Mouse (Mus musculus) adrenal gland, postnatal 10 days (tissue): ENCODE results near the gene Ms4a6b. TPM values are rescaled to one million over a fixed set of nuclear protein-coding genes. Genes with fewer than 3 reads are reported as not detected.
A peak's percentile ranks its signal among the peaks of the same experiment; 100 is the strongest.
"Not testable (repeated sequence)": the region's sequence is repeated elsewhere in the genome, so short reads cannot be mapped to it uniquely, and the experiment has no call there.

ENCODE experiments used
- DNase-seq: peaks from one replicate; pipeline ENCODE4 v3.0.0; 2021; ENCODE audit warnings: mixed read lengths
- total RNA-seq, 2 experiments: library from RNA; stranded (reverse); gene quantifications; 2 replicates each; pipeline ENCODE4 v1.2.3; 2021

The Ms4a6b gene
- total RNA-seq, 2 experiments from 2014 or later, result 5.0 to 8.3 TPM

DNA sequence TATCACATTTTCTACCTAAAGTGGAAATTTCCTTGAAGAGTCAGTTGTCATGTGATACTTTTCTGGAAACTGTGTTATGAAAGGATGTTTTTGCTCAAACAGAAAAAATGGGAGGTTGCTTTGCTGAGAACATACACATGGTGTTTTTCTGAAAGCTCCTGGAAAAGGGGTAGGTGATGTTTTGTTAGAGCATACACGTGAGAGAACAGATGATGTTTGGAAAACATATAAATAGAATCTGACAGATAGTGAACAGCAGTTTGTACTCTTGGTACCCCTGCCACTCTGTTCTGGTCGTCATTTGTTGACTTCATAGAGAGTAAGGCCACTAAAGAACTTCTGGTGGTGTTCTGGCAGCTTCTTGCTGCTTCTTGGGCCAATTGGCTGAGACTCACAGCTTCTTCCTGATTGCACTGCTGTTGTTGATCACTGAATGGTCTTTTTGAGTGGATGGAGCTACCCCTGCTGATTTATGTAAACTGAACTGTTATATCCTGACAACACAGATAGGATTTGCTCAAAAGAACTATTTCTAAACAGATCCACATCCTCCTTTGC is 17.7 kb downstream of the Ms4a6b start:
- no peak for DNase-seq

DNA sequence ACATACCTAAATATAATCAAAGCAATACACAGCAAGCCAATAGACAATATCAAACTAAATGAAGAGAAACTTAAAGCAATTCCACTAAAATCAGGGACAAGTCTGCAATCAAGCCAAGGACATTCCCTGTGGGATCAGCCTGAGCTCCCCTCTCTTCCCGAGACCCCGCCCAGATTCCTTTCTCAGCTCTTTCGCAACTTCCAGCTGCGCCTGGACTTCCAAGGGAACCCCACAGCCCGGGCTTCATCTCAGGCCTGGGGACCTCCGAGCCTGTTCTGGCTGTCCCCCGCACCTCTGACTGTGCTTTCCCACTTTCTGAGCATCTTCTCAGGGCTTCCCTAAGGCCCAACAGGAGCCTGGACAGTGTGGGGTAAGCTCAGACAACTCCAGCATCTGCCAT is 20.3 kb downstream of the Ms4a6b start, which contains the start of gene Ms4a4d:
Gene Ms4a4d, plus strand, starts transcription at position 209 of the 400 bp plus-strand sequence.
- peak; percentile 16 for DNase-seq

DNA sequence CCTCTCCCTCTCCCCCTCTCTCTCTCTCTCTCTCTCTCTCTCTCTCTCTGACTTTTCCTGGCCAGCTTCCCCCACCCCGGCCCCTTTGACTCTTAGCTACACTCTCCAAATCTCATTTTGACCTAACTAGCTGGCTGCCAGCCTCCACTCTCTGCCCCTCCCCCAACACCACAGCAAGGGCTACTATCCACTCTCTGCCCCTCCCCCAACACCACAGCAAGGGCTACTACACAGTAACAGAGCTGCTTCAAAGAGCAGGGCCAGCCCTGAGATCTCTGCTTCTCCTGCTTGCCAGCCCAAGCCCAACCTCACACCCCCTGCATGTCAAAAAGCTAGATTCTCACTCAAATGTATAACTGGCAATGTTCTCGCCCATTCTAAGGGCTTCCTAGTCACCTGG is 21.0 kb downstream of the Ms4a6b start:
- DNase-seq, result peak; percentile 3

DNA sequence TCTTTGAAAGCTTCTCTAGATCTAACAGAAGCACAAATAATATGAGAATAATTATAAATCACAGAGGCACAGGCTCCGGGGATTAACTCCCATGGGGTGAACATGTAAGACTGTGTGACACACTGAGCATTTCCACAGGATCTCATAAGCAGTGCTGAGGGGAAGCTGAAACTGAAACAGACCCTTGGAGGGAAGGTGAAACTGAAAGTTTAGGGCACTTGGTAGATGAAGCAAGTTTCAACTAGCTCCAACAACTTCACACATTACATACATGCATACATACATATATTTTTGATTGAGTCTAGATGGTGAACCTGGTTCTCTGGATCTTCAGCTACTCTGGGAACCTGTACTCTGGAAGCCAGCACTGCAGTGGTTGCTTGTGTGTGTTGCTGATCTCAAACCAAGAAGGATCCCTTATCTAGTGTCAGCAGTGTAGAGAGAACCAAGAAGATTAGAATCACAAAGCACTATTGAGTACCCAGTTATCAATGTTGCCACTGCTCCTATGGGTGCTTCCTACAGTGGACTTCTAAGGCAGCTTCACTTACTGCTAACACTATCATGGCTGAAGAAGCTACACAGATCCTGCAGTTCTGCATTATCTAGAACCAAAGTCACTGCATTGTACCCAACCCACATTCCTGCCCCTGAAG is 24.0 kb downstream of the Ms4a6b start:
- peak; percentile 3 for DNase-seq

DNA sequence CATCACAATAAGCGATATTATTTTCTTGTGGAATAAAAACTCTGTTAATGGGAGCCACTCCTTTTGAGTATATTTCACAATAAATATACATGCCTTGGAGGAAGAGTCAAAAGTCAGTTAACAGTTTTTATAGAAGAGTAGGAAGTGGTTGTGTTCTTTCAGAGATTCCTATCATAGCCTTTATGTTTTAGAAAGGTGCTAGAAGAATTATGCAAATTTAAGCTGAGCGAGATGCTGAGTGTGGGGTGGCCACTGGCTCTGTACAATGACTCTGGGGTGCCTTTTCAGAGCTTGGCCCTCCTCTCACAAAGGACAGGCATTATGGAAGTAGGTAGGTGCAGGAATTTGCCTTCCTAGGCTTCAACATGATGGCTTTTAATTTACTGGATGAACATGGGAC is 28.1 kb downstream of the Ms4a6b start:
- not testable (repeated sequence) for DNase-seq

DNA sequence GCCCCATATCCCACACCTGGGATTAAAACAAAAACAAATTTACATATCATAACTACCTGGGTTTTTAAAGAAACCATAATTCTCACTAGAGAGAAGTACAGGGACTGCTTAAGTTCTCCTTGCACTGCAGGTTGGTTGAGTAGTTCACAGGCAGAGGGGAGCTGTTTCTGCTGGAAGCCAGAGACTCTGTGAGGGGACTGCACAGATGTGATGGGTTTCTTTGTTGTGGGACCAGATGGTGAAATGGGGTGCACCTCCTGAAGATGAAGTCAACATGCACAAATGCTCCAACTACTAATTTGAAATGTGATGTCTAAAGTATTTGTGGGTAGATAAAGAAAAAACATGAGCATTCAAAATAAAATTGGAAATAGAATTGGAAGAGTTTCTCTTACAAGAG is 31.6 kb downstream of the Ms4a6b start:
- DNase-seq, result no peak

DNA sequence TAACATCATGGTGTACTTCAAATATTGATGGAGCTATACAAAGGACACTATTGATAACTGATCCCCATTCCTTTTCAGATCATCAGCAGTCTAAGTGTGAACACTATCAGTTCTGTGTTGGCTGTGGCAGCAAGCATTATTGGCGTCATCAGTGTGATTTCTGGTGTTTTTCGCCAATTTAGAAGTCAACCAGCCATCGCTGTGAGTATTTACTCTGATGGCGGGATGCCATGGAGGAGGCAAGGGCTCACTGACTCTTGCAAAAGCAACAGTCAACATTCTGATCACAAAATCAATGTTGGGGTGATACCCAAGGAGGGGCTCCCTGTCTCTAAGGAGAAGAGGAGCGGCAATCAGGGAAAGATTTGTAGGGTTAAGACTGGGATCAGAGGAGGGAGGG is 38.4 kb downstream of the Ms4a6b start:
- no peak for DNase-seq

DNA sequence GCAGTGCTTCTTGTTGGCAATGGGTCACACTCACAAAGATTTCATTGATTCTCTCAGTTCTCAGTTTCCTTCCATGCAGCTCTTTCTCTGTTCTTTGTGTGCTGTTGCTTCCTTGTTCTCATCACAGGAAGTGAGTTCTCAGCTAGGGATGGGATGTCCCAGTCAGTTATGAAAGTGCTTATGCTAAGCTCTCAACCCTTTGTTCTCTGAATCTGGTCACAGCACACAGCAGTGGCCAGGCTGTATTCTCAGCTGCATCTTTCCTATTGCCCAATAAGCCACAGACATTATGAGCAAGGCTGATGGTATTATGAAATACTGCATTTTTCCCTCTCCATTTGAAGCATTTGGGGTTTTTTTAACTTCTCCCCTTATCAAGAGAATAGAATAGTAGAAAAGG is 43.2 kb downstream of the Ms4a6b start:
- DNase-seq, result not testable (repeated sequence)

DNA sequence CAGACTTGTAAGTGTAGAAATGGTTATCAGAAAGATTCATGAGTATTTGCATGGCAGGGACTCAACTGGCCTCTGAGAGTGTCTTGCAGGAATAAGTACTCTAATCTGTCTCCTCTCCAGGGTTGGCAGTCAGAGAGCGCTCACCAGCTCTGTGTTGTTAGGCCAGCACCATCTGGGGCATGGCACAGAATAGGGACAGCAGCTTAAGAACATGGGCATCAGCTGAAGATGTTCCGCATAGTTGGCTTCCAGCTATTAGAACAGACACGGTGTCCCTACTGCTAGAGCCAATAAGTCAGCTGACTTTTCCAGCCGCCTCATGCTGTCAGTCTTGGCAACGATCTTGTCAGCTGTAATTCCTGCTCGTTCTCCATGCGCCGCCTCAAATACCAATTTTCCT is 58.7 kb downstream of the Ms4a6b start:
- DNase-seq, result no peak

Other genes with a start within 250 kb of the Ms4a6b start
- gene Ms4a5, start 232.6 kb upstream of the Ms4a6b start, total RNA-seq, result not detected
- not detected for gene Ms4a14, start 202.1 kb upstream of the Ms4a6b start, total RNA-seq
- 1 to 10 TPM in 1 of 2 experiments, under 1 TPM in 1; 0.96 to 1.8 TPM for gene Ms4a7, start 180.4 kb upstream of the Ms4a6b start, total RNA-seq
- gene Ms4a4a, start 141.0 kb upstream of the Ms4a6b start, total RNA-seq, result 1 to 10 TPM; 2.6 to 6.4 TPM
- 1 to 10 TPM; 1.3 to 1.5 TPM for gene Ms4a4c, start 111.7 kb upstream of the Ms4a6b start, total RNA-seq
- 1 to 10 TPM; 8.4 to 9.8 TPM for gene Ms4a4b, start 73.0 kb upstream of the Ms4a6b start, total RNA-seq
- gene Ms4a6c, start 47.1 kb upstream of the Ms4a6b start, total RNA-seq, result 1 to 10 TPM; 4.7 to 8.4 TPM
- 1 to 10 TPM in 1 of 2 experiments, under 1 TPM in 1; 1.00 to 1.1 TPM for gene Gm8369, start 30.6 kb upstream of the Ms4a6b start, total RNA-seq
- gene Ms4a4d, start 20.3 kb downstream of the Ms4a6b start, total RNA-seq, result 1 to 10 TPM; 1.1 to 1.5 TPM
- 1 to 10 TPM; 2.7 to 3.8 TPM for gene Ms4a6d, start 88.3 kb downstream of the Ms4a6b start, total RNA-seq
- under 1 TPM; 0.12 to 0.24 TPM for gene Ms4a2, start 107.2 kb downstream of the Ms4a6b start, total RNA-seq
- under 1 TPM in 1 of 2 experiments, not detected in 1; 0.63 TPM for gene Ms4a3, start 124.3 kb downstream of the Ms4a6b start, total RNA-seq
- not detected for gene Oosp2, start 144.0 kb downstream of the Ms4a6b start, total RNA-seq
- 1 to 10 TPM in 1 of 2 experiments, not detected in 1; 1.2 TPM for gene Oosp1, start 174.6 kb downstream of the Ms4a6b start, total RNA-seq
- gene Oosp3, start 180.5 kb downstream of the Ms4a6b start, total RNA-seq, result not detected
- not detected for gene Gif, start 231.0 kb downstream of the Ms4a6b start, total RNA-seq